Mouse (Mus musculus) CH12.LX (cell line): ENCODE measurements around the gene Cadm1. TPM values are rescaled to one million over a fixed set of nuclear protein-coding genes. Genes with fewer than 3 reads are reported as not detected.

Experiments
- DNase-seq: peaks from one replicate; pipeline ENCODE4 v3.0.0-alpha.2; 2013; ENCODE audit errors: extremely low read depth
- H3K27ac ChIP-seq: 2 replicates; pipeline ENCODE4 v1.5.1; 2012; ENCODE audit warnings: low read depth, mild to moderate bottlenecking, control low read depth, moderate library complexity; ENCODE audit not compliant: insufficient read depth
- H3K27me3 ChIP-seq: replicated peaks from 2 replicates; pipeline ENCODE3; 2012; ENCODE audit warnings: inconsistent platforms
- H3K36me3 ChIP-seq, 2 experiments: replicated peaks in 1 of 2; 2 replicates each; pipeline versions ENCODE3 to v1.6.1; 2012; ENCODE audit warnings: inconsistent platforms in 1 of 2, low read length in 1 of 2, mild to moderate bottlenecking in 1 of 2, mixed read lengths in 1 of 2, moderate library complexity in 1 of 2; ENCODE audit not compliant: control insufficient read depth in 1 of 2, insufficient read depth in 1 of 2
- H3K4me1 ChIP-seq, 2 experiments: 2 replicates each; pipeline ENCODE4 v1.6.1; 2012; ENCODE audit warnings: inconsistent platforms in 1 of 2, moderate library complexity in 1 of 2; ENCODE audit not compliant: insufficient read depth in 2 of 2, control insufficient read depth in 1 of 2
- H3K4me2 ChIP-seq: 2 replicates; pipeline ENCODE4 v1.6.1; 2012; ENCODE audit warnings: low read depth, mild to moderate bottlenecking, control low read depth; ENCODE audit not compliant: poor library complexity, insufficient read depth, severe bottlenecking
- H3K4me3 ChIP-seq, 3 experiments: fragments of 150-350 bp in 1 of 3; sonication (generic) in 1 of 3; replicated peaks in 1 of 3; 2 replicates each; pipeline versions ENCODE3 to v1.5.1; 2011 to 2012; ENCODE audit warnings: low read depth in 2 of 3, low read length in 2 of 3, mild to moderate bottlenecking in 2 of 3, moderate library complexity in 2 of 3, control low read depth in 1 of 3, improper control_type of control experiment in 1 of 3, inconsistent platforms in 1 of 3, mixed read lengths in 1 of 3; ENCODE audit not compliant: poor library complexity in 1 of 3
- H3K79me2 ChIP-seq: replicated peaks from 2 replicates; pipeline ENCODE4 v1.6.1; 2012; ENCODE audit warnings: mild to moderate bottlenecking, moderate library complexity; ENCODE audit not compliant: control insufficient read depth, poor library complexity, insufficient read depth, severe bottlenecking; ENCODE audit errors: extremely low read depth
- H3K9ac ChIP-seq: 2 replicates; pipeline ENCODE4 v1.6.1; 2012; ENCODE audit warnings: low read depth, mild to moderate bottlenecking, control low read depth, moderate library complexity; ENCODE audit not compliant: insufficient read depth
- H3K9me3 ChIP-seq: replicated peaks from 2 replicates; pipeline ENCODE3; 2012; ENCODE audit warnings: low read length, inconsistent platforms, mixed read lengths
- CHD1 ChIP-seq: IDR thresholded peaks from 2 replicates; pipeline ENCODE4 v1.6.1; 2012; ENCODE audit warnings: low read depth, low read length, improper control_type of control experiment, inconsistent platforms
- HCFC1 ChIP-seq: IDR thresholded peaks from 2 replicates; pipeline ENCODE4 v1.6.1; 2012; ENCODE audit warnings: low read depth, mild to moderate bottlenecking, inconsistent platforms, low read length, improper control_type of control experiment
- IRF4 ChIP-seq: IDR thresholded peaks from 2 replicates; pipeline ENCODE4 v1.6.1; 2014; ENCODE audit warnings: low read depth, mild to moderate bottlenecking, inconsistent platforms, low read length, improper control_type of control experiment
- JUN ChIP-seq: IDR thresholded peaks from 2 replicates; pipeline ENCODE4 v1.6.1; 2011; ENCODE audit warnings: low read depth, mild to moderate bottlenecking, low read length, improper control_type of control experiment, moderate library complexity; ENCODE audit not compliant: insufficient read depth
- MAFK ChIP-seq: IDR thresholded peaks from 2 replicates; pipeline ENCODE4 v1.6.1; 2011; ENCODE audit warnings: low read length, improper control_type of control experiment; ENCODE audit not compliant: insufficient replicate concordance
- MXI1 ChIP-seq: IDR thresholded peaks from 2 replicates; pipeline ENCODE4 v1.6.1; 2011; ENCODE audit warnings: mild to moderate bottlenecking, low read depth, low read length, improper control_type of control experiment
- NRF1 ChIP-seq: IDR thresholded peaks from 2 replicates; pipeline ENCODE4 v1.6.1; 2014; ENCODE audit warnings: low read depth, mild to moderate bottlenecking, inconsistent platforms, low read length, improper control_type of control experiment, moderate library complexity
- POLR2A ChIP-seq: IDR thresholded peaks from 2 replicates; pipeline ENCODE4 v1.6.1; 2011; ENCODE audit warnings: low read depth, mild to moderate bottlenecking, improper control_type of control experiment, low read length
- POLR2AphosphoS2 ChIP-seq: IDR thresholded peaks from 2 replicates; pipeline ENCODE4 v1.6.1; 2011; ENCODE audit warnings: low read depth, low read length, improper control_type of control experiment
- RAD21 ChIP-seq: IDR thresholded peaks from 2 replicates; pipeline ENCODE4 v1.6.1; 2011; ENCODE audit warnings: low read depth, mild to moderate bottlenecking, low read length, improper control_type of control experiment, moderate library complexity
- SIN3A ChIP-seq: IDR thresholded peaks from 2 replicates; pipeline ENCODE4 v1.6.1; 2012; ENCODE audit warnings: low read length, improper control_type of control experiment, inconsistent platforms
- TCF12 ChIP-seq: IDR thresholded peaks from 2 replicates; pipeline ENCODE4 v1.6.1; 2014; ENCODE audit warnings: low read depth, mild to moderate bottlenecking, inconsistent platforms, low read length, improper control_type of control experiment
- UBTF ChIP-seq: IDR thresholded peaks from 2 replicates; pipeline ENCODE4 v1.6.1; 2012; ENCODE audit warnings: low read depth, mild to moderate bottlenecking, inconsistent platforms, low read length, improper control_type of control experiment, moderate library complexity
- USF1 ChIP-seq: IDR thresholded peaks from 2 replicates; pipeline ENCODE4 v1.6.1; 2014; ENCODE audit warnings: low read depth, mild to moderate bottlenecking, inconsistent platforms, low read length, improper control_type of control experiment
- USF2 ChIP-seq: conservative IDR thresholded peaks from 2 replicates; pipeline ENCODE4 v1.6.1; 2011; ENCODE audit warnings: low read depth, low read length, improper control_type of control experiment
- dilution Hi-C: fragments of 300-500 bp; cut with MboI; formaldehyde crosslinking; loops from 2 replicates; pipeline ENCODE4 v1.14.3; 2020; ENCODE audit warnings: low sequenced_read_pairs; ENCODE audit not compliant: extremely low pct_unique_long_range_greater_than_20kb, extremely low pct_ligation_motif_present
- in situ Hi-C: fragments of 300-500 bp; cut with MboI; formaldehyde crosslinking; loops from 3 replicates; pipeline ENCODE4 v1.14.3; 2019; ENCODE audit warnings: low sequenced_read_pairs, low pct_ligation_motif_present, low pct_unique_long_range_greater_than_20kb, mixed read lengths
- polyA plus RNA-seq: library from polyadenylated mRNA; unstranded; fragments of >175 nt; gene quantifications from 2 replicates; pipeline ENCODE4 v1.2.1, GENCODE M21; 2012; ENCODE audit warnings: low read depth; ENCODE audit not compliant: insufficient read length
- total RNA-seq, 2 experiments: library from RNA; depleted of rRNA; stranded (reverse); fragments of 300-350 nt in 1 of 2; fragments of >200 nt in 1 of 2; gene quantifications; 2 replicates each; pipeline ENCODE4 v1.2.3; 2012 to 2014

Gene Cadm1
- total and polyA plus RNA-seq, 3 experiments = not detected

DNA sequence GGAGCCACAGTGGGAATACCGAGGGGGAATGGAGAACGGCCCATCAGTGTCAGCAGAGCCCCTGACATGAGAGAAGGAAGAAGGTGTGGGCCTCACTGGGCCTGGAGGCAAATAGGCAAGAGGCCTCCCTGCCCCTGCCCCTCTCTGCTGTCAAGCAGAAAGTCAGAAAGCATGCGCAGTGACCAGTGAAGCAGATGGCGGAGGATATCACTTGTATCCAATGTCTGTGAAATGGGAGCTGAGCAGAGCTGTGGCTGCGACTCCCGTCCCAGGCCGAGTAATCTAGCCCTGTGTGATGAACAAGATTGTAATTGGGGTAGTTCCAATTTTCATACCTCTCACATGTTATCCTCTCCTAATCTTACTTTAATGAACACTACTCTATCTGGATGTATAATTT lies 337.5 kb downstream of the Cadm1 start:
- Histone ChIP-seq H3K4me1 (no peaks in the 10 kb centered on the region), H3K27ac (no peak overlapping the region), H3K27me3 (no peaks in the 10 kb centered on the region), H3K9me3 (peaks cover 60% of the 10 kb centered on the region), H3K79me2 (no peaks in the 10 kb centered on the region), H3K4me2 (no peak overlapping the region), H3K4me3 (no peak overlapping the region), H3K36me3 (no peaks in the 10 kb centered on the region), H3K9ac (no peak overlapping the region)
- dilution Hi-C loops = no loop called here
- no peak for DNase-seq
- TF ChIP-seq POLR2A = no peak
- TF ChIP-seq MAFK = no peak
- no peak for TF ChIP-seq TCF12
- no peak for TF ChIP-seq HCFC1
- TF ChIP-seq RAD21 = no peak
- TF ChIP-seq UBTF = no peak
- no peak for TF ChIP-seq USF1
- in situ Hi-C loops = no loop called here

DNA sequence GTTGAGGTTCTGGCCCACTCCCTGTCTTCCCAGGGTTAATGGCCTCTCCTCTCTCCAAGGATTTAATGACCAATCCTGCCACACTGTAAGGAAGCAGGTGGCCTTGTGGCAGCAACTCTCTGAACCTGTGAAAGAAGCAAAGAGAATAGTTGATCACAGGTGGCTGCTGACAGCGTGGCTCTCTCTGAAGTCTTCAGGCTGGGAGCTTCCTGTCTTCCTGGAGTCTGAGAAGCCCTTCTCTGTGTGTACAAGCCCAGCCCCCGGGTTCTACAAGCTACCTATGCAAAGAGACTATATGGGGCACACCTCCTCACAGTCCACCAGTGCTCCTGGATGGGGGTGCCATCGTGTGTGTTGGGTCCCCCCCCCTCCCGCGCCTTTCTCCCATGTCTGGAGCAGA lies 339.7 kb downstream of the Cadm1 start:
- DNase-seq = no peak
- Histone ChIP-seq H3K27me3 (no peaks in the 10 kb centered on the region), H3K9ac (no peak overlapping the region), H3K4me2 (no peak overlapping the region), H3K9me3 (peaks cover 65% of the 10 kb centered on the region), H3K4me3 (no peak overlapping the region), H3K79me2 (no peaks in the 10 kb centered on the region), H3K4me1 (no peaks in the 10 kb centered on the region), H3K27ac (no peak overlapping the region), H3K36me3 (no peaks in the 10 kb centered on the region)
- dilution Hi-C loops (no loop called here), in situ Hi-C loops (no loop called here)
- TF ChIP-seq POLR2AphosphoS2 (no peak), MXI1 (no peak)

DNA sequence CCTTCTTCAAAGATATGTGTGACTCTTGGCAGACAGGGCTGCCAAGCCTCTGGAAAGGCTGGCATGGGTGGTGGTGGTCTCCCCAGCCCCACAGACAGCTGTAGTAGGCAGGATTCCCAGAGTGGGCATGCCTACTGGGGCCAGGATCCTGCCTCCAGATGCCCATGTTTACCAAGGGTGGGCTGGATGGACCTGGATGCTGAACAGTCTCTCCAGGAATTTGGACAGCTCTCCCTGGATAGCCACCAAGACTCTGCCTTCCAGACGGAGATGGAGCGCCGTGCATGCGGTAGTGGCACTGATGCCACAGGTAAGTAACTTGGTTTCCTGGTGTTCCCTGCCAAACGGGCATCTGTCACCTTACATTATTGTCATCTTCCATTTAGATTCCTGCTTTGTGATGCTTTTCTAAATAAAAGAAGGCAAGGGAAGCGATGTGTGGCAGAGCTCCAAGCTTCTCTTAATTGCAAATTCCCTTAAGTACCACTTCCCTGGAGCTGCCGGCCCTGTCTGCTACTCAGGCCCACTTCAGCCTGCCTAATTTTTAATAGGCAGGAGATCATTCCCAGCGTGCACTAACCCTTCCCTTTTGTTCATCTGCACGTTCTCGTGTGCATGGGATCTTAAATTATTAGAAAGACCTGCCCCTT lies 346.7 kb downstream of the Cadm1 start:
- Histone ChIP-seq H3K36me3 (no peaks in the 10 kb centered on the region), H3K27me3 (no peaks in the 10 kb centered on the region), H3K4me3 (no peak overlapping the region), H3K27ac (no peak overlapping the region), H3K4me2 (no peak overlapping the region), H3K9ac (no peak overlapping the region), H3K79me2 (no peaks in the 10 kb centered on the region), H3K4me1 (no peaks in the 10 kb centered on the region), H3K9me3 (peaks cover 64% of the 10 kb centered on the region)
- in situ Hi-C loops = no loop called here
- dilution Hi-C loops = no loop called here
- DNase-seq = no peak
- TF ChIP-seq JUN = no peak
- TF ChIP-seq SIN3A = no peak
- no peak for TF ChIP-seq IRF4
- TF ChIP-seq USF2 = no peak
- no peak for TF ChIP-seq CHD1
- TF ChIP-seq NRF1 = no peak
